Mouse (Mus musculus) T-cell, adult 2 months (primary cell): Measurements from ENCODE around the gene Slc22a4.
"Not testable (repeated sequence)": the region's sequence is repeated elsewhere in the genome, so short reads cannot be mapped to it uniquely, and the experiment has no call there.

Experiments
- DNase-seq: peaks from one replicate; pipeline ENCODE4 v3.0.0; 2022; ENCODE audit warnings: low spot score

Slc22a4 gene

GRCm38 (mm10) chr11:54004734-54005133, 23.2 kb downstream of the Slc22a4 start:
- DNase-seq = no peak

- DNase-seq = no peak
Observed at GRCm38 (mm10) chr11:54004221-54004620, 23.7 kb downstream of the Slc22a4 start.

- peak; percentile 27 for DNase-seq
Observed at GRCm38 (mm10) chr11:54002761-54003717, 24.9 kb downstream of the Slc22a4 start.

- DNase-seq = peak; percentile 49
Observed at GRCm38 (mm10) chr11:54002147-54002760, 25.6 kb downstream of the Slc22a4 start.

GRCm38 (mm10) chr11:53997661-53998060, 30.2 kb downstream of the Slc22a4 start:
- no peak for DNase-seq

- no peak for DNase-seq
Observed at GRCm38 (mm10) chr11:53992264-53992663, 35.6 kb downstream of the Slc22a4 start.

- DNase-seq = no peak
Observed at GRCm38 (mm10) chr11:53989232-53989631, 38.7 kb downstream of the Slc22a4 start.

- no peak for DNase-seq
Observed at GRCm38 (mm10) chr11:53988081-53988480, 39.8 kb downstream of the Slc22a4 start.

GRCm38 (mm10) chr11:53981396-53981795, 46.5 kb downstream of the Slc22a4 start:
- no peak for DNase-seq

- DNase-seq = peak; percentile 68
Observed at GRCm38 (mm10) chr11:53979788-53980621, 47.9 kb downstream of the Slc22a4 start, which contains the start of gene Slc22a21. Gene Slc22a21 (minus strand): TSS chr11:53980332.

GRCm38 (mm10) chr11:53979456-53979787, 48.5 kb downstream of the Slc22a4 start:
- not testable (repeated sequence) for DNase-seq

- DNase-seq = no peak
Observed at GRCm38 (mm10) chr11:53977672-53978071, 50.2 kb downstream of the Slc22a4 start.

- DNase-seq = no peak
Observed at GRCm38 (mm10) chr11:53975559-53975958, 52.3 kb downstream of the Slc22a4 start.

GRCm38 (mm10) chr11:53958984-53959383, 68.9 kb downstream of the Slc22a4 start:
- DNase-seq = no peak

- DNase-seq = peak; percentile 55
Observed at GRCm38 (mm10) chr11:53958176-53958575, 69.7 kb downstream of the Slc22a4 start.

GRCm38 (mm10) chr11:53956636-53957035, 71.3 kb downstream of the Slc22a4 start:
- DNase-seq = no peak

- no peak for DNase-seq
Observed at GRCm38 (mm10) chr11:53954653-53955052, 73.2 kb downstream of the Slc22a4 start.

- DNase-seq = not testable (repeated sequence)
Observed at GRCm38 (mm10) chr11:53950133-53950532, 77.8 kb downstream of the Slc22a4 start.
